Mouse (Mus musculus): Measurements from ENCODE around the gene Lpp.

Lpp gene

DNA sequence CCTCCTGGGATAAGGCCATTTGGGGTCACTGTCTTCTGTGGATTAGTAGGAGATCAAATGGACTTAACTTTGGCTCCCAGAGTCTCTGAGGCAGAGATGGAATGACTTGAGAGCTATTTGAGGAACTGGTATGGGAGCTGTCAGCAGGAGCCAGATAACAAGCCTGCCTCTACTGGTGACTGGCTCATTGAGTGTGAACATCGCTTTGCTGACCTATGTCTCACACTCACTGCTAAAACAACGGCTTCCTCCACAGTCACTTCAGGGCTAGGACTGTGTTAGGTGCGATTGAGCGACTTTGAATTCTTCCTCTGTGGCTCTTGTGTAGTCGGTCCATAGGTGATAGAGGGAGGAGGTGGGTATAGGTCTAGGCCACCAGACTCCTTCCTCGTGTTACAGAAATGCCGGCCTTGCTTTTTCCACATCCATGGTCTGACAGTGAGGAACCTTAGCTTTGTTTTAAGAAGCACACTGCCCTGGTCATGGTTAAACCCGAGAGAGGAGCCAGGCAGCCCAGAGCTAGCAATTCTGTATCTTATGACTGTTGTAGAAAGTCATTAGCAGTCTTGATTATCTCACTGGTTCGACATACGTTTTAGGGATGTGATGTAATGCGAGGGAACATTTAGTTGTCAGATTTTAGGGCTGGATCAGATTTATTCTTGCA, 108.5 kb downstream of the Lpp start:
- DNase-seq (ENCODE audit: low spot score in 2 of 2), result no peak

GRCm38 (mm10) chr16:24502295-24502823, 109.1 kb downstream of the Lpp start:
- no peak for DNase-seq (ENCODE audit: low spot score in 2 of 2)

DNA sequence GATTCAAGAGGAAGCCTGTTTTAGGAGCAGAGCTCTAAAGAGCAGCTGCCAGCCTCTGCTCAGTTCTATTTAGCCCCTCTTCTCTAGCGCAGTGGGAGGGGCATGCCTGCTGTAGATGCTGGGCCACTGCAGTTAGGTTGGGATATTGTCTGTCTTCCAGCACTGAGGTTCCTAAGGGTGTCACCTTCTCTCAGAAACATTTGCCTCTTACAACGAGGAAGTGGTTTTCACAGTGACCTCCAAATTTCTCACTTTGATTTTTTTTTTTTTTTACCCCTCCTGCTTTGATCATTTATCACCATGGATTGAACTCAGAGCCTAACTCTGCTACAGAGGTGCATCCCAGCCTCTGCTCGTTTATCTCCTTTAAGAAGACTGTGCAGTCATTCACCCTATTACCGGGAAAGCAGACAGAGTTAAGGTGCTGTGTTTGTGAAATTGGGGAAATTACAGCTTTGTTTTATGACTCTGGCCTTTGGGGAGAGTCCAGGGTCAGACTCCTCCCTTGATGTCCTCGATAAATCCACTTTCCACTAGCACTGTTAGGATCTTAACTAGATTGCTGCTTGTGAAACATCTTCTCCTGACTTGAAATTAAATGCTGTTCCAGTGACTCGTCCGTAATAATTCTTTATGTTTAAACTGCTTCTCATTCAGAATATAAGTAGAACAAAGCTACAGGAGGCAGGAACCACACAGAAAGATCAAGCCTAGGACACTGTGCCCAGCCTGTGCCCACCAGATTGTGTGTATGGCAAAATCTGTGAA, 111.7 kb downstream of the Lpp start:
- DNase-seq (ENCODE audit: low spot score in 2 of 2), result no peak

DNA sequence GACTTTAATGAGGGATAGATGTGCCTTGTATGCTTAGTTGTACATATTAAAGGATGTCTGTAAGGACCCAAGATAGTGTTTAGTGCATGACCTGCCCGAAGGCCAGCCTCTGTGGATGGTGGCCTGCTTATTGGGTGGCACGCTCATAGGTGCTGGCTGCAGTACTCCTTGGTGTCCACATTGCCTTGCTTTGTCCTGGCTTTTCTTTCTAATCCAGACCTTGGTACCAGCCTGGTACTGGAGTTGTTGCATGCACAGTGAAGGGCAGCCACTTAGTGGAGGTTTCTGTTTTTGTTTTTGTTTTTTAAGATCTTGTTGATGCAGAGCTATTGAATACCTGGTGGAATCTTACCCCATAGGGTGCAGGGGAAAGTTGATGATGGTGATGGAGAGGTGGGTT, 112.9 kb downstream of the Lpp start:
- DNase-seq (ENCODE audit: low spot score in 2 of 2), result no peak

- no peak for DNase-seq (ENCODE audit: low spot score in 2 of 2)
These were observed 113.4 kb downstream of the Lpp start for GRCm38 (mm10) chr16:24506740-24507139.

- no peak for DNase-seq (ENCODE audit: low spot score in 2 of 2)
These were observed 114.7 kb downstream of the Lpp start for GRCm38 (mm10) chr16:24507927-24508540.

- DNase-seq (ENCODE audit: low spot score in 2 of 2), result no peak
These were observed 115.9 kb downstream of the Lpp start for GRCm38 (mm10) chr16:24509100-24509812.

GRCm38 (mm10) chr16:24509813-24510166, 116.5 kb downstream of the Lpp start:
- no peak for DNase-seq (ENCODE audit: low spot score in 2 of 2)

GRCm38 (mm10) chr16:24513228-24513627, 119.9 kb downstream of the Lpp start:
- no peak for DNase-seq (ENCODE audit: low spot score in 2 of 2)

GRCm38 (mm10) chr16:24514802-24515727, 121.8 kb downstream of the Lpp start:
- no peak for DNase-seq (ENCODE audit: low spot score in 2 of 2)

- no peak for DNase-seq (ENCODE audit: low spot score in 2 of 2)
These were observed 123.7 kb downstream of the Lpp start for GRCm38 (mm10) chr16:24516993-24517392.

DNA sequence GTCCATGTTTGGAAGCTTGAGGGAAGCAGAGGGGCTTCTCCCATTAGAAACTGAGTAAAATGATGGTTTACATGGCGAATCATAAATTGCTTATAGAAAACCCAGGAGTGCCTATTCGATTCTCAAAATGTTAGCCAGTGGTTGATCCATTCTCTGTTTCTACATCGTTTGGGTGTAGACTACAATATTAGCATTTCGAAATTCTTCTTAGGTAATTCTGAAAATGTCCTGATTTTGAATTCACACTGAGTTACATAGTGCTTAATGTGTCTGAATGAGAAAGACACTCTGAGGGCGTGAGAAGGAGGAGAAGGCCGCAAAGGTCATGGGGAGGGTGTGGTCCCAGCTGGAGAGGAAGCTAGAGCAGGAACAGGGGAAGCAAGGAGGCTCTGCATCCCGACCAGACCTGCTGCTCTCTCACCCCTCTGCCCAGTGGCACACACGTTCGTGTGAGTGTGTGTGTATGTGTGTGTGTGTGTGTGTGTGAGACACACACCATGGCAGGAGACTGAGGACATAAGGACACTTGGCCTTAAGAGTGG, 124.3 kb downstream of the Lpp start:
- DNase-seq (ENCODE audit: low spot score in 2 of 2), result no peak

GRCm38 (mm10) chr16:24518785-24519184, 125.5 kb downstream of the Lpp start:
- DNase-seq (ENCODE audit: low spot score in 2 of 2), result no peak

GRCm38 (mm10) chr16:24527219-24527618, 133.9 kb downstream of the Lpp start:
- DNase-seq (ENCODE audit: low spot score in 2 of 2), result no peak

- no peak for DNase-seq (ENCODE audit: low spot score in 2 of 2)
These were observed 138.4 kb downstream of the Lpp start for GRCm38 (mm10) chr16:24531681-24532080.

- DNase-seq (ENCODE audit: low spot score in 2 of 2), result no peak
These were observed 141.9 kb downstream of the Lpp start for GRCm38 (mm10) chr16:24535221-24535620.

- DNase-seq (ENCODE audit: low spot score in 2 of 2), result no peak
These were observed 143.0 kb downstream of the Lpp start for GRCm38 (mm10) chr16:24536261-24536660.

- DNase-seq (ENCODE audit: low spot score in 2 of 2), result no peak
These were observed 145.7 kb downstream of the Lpp start for GRCm38 (mm10) chr16:24539003-24539402.

DNA sequence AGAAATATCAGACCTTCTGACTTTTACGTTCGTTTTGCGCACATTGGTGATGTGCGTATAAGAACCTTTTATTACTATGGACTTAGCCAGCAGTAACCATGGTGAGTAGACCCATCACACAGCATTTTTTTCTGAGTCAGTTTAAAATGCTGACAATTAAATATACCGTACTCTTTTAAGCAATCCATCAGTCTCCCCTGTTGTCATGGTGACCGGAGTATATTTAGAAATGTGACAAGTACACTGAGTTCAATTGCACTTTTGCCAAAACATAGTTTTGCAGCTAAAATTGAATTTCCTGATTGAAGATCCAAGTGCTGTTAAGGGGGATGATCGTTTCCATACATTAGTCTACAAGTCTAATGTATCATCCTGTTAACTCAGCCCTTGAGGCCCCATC, 149.6 kb downstream of the Lpp start:
- DNase-seq (ENCODE audit: low spot score in 2 of 2), result no peak

- no peak for DNase-seq (ENCODE audit: low spot score in 2 of 2)
These were observed 152.1 kb downstream of the Lpp start for GRCm38 (mm10) chr16:24545366-24545765.

DNA sequence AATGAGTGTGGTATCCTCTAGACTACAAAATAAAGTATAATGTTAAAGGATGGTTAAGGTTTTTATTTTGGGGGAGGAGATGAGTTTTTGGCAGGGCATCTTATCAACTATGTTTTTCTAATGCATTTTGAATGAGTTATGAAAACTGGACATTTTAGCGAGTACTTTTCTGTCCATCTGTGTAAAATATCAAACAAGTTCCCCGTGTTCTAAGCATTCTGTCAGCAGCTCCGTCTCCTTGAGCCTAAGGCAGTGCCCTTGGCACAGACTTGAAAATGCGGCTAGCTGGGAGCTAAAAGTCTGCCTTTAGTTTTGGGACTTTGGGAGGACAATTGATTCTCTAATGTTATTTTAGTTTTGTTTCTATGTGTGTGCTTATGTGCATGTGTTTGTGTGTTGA, 165.2 kb downstream of the Lpp start:
- DNase-seq (ENCODE audit: low spot score in 2 of 2), result no peak

All from spleen, postnatal 10 days (tissue).